Mouse (Mus musculus) ES-Bruce4 (cell line): Measurements from ENCODE around the gene D430041D05Rik. TPM values are rescaled to one million over a fixed set of nuclear protein-coding genes. Genes with fewer than 3 reads are reported as not detected.

ENCODE experiments used
- H3K27ac ChIP-seq: 2 replicates; pipeline ENCODE4 v1.5.1; 2012; ENCODE audit warnings: low read length, inconsistent platforms; ENCODE audit not compliant: insufficient read depth
- H3K27me3 ChIP-seq: 2 replicates; pipeline ENCODE4 v1.6.1; 2012; ENCODE audit warnings: mild to moderate bottlenecking, low read length, inconsistent platforms; ENCODE audit not compliant: control insufficient read depth, poor library complexity, insufficient read depth, severe bottlenecking
- H3K36me3 ChIP-seq: 2 replicates; pipeline ENCODE4 v1.6.1; 2012; ENCODE audit warnings: inconsistent platforms, mild to moderate bottlenecking, low read length, moderate library complexity; ENCODE audit not compliant: control insufficient read depth, poor library complexity, insufficient read depth, severe bottlenecking
- H3K4me1 ChIP-seq: one replicate; pipeline ENCODE4 v1.8.1; 2011; ENCODE audit warnings: low read length; ENCODE audit not compliant: control insufficient read depth, insufficient read depth
- H3K4me3 ChIP-seq: 2 replicates; pipeline ENCODE4 v1.5.1; 2011; ENCODE audit warnings: low read depth, mild to moderate bottlenecking, low read length
- H3K9ac ChIP-seq: 2 replicates; pipeline ENCODE4 v1.6.1; 2012; ENCODE audit warnings: low read depth, mild to moderate bottlenecking, inconsistent platforms; ENCODE audit not compliant: poor library complexity, severe bottlenecking
- H3K9me3 ChIP-seq: replicated peaks from 2 replicates; pipeline ENCODE4 v1.6.1; 2012; ENCODE audit warnings: mild to moderate bottlenecking, low read length, inconsistent platforms; ENCODE audit not compliant: control insufficient read depth, poor library complexity, insufficient read depth, severe bottlenecking
- CTCF ChIP-seq: IDR thresholded peaks from one replicate; pipeline ENCODE4 v1.8.1; 2011; ENCODE audit warnings: low read depth, low read length
- EP300 ChIP-seq: IDR thresholded peaks from 2 replicates; pipeline ENCODE4 v1.6.1; 2011; ENCODE audit warnings: low read depth, low read length; ENCODE audit not compliant: insufficient read depth
- POLR2A ChIP-seq: IDR thresholded peaks from one replicate; pipeline ENCODE4 v1.8.1; 2011; ENCODE audit warnings: low read length; ENCODE audit not compliant: insufficient read depth
- polyA plus RNA-seq: library from polyadenylated mRNA; stranded (reverse); fragments of >200 nt; gene quantifications from 2 replicates; pipeline ENCODE4 v1.2.4, GENCODE M21; 2011; ENCODE audit warnings: low read depth; ENCODE audit not compliant: missing spikeins, insufficient read depth, insufficient read length

D430041D05Rik gene
- polyA plus RNA-seq, 1 experiment: 0.10 TPM

GRCm38 (mm10) chr2:104354117-104354516, 56.7 kb downstream of the D430041D05Rik start:
- Histone ChIP-seq H3K4me1 (no peaks in the 10 kb centered on the region), H3K4me3 (no peak overlapping the region), H3K27me3 (no peaks in the 10 kb centered on the region), H3K36me3 (no peaks in the 10 kb centered on the region), H3K27ac (no peak overlapping the region), H3K9me3 (no peaks in the 10 kb centered on the region), H3K9ac (no peak overlapping the region)
- TF ChIP-seq POLR2A: no peak
- no peak for TF ChIP-seq CTCF
- no peak for TF ChIP-seq EP300

- Histone ChIP-seq H3K27me3 (no peaks in the 10 kb centered on the region), H3K4me3 (no peak overlapping the region), H3K4me1 (no peaks in the 10 kb centered on the region), H3K27ac (no peak overlapping the region), H3K9me3 (no peaks in the 10 kb centered on the region), H3K9ac (no peak overlapping the region), H3K36me3 (no peaks in the 10 kb centered on the region)
- TF ChIP-seq CTCF: no peak
- TF ChIP-seq POLR2A: no peak
- no peak for TF ChIP-seq EP300
Measured at GRCm38 (mm10) chr2:104352204-104352493, 58.7 kb downstream of the D430041D05Rik start.

GRCm38 (mm10) chr2:104351415-104352203, 59.2 kb downstream of the D430041D05Rik start:
- no peaks in the 10 kb centered on the region for H3K36me3 ChIP-seq

GRCm38 (mm10) chr2:104337619-104338018, 73.2 kb downstream of the D430041D05Rik start:
- Histone ChIP-seq H3K4me1 (no peaks in the 10 kb centered on the region), H3K27ac (no peak overlapping the region), H3K9ac (no peak overlapping the region), H3K36me3 (no peaks in the 10 kb centered on the region), H3K27me3 (no peaks in the 10 kb centered on the region), H3K9me3 (0 out of 2 replicates have a peak, but pooled peaks cover 4% of the 10 kb centered on the region), H3K4me3 (no peak overlapping the region)
- TF ChIP-seq POLR2A: no peak
- no peak for TF ChIP-seq EP300
- TF ChIP-seq CTCF: no peak

More at GRCm38 (mm10) chr2:104351415-104352203, 59.2 kb downstream of the D430041D05Rik start:
- H3K9ac ChIP-seq: no peak overlapping the region
- no peak overlapping the region for H3K27ac ChIP-seq
- H3K27me3 ChIP-seq: no peaks in the 10 kb centered on the region
- H3K4me3 ChIP-seq: no peak overlapping the region
- no peaks in the 10 kb centered on the region for H3K9me3 ChIP-seq
- no peaks in the 10 kb centered on the region for H3K4me1 ChIP-seq
- TF ChIP-seq CTCF (no peak), EP300 (no peak), POLR2A (no peak)

- Histone ChIP-seq H3K4me1 (no peaks in the 10 kb centered on the region), H3K27me3 (no peaks in the 10 kb centered on the region), H3K9ac (no peak overlapping the region), H3K4me3 (no peak overlapping the region), H3K9me3 (no peaks in the 10 kb centered on the region), H3K27ac (no peak overlapping the region), H3K36me3 (no peaks in the 10 kb centered on the region)
- TF ChIP-seq CTCF (no peak), EP300 (no peak), POLR2A (no peak)
Measured at GRCm38 (mm10) chr2:104335824-104336223, 75.0 kb downstream of the D430041D05Rik start.

GRCm38 (mm10) chr2:104333952-104334351, 76.9 kb downstream of the D430041D05Rik start:
- Histone ChIP-seq H3K36me3 (no peaks in the 10 kb centered on the region), H3K9me3 (no peaks in the 10 kb centered on the region), H3K27ac (no peak overlapping the region), H3K9ac (no peak overlapping the region), H3K4me3 (no peak overlapping the region), H3K4me1 (no peaks in the 10 kb centered on the region), H3K27me3 (no peaks in the 10 kb centered on the region)
- TF ChIP-seq CTCF (no peak), POLR2A (no peak), EP300 (no peak)
